Mouse (Mus musculus) MEL (cell line): Measurements from ENCODE around the gene Ddx5. TPM values are rescaled to one million over a fixed set of nuclear protein-coding genes. Genes with fewer than 3 reads are reported as not detected.

Experiments
- DNase-seq: peaks from one replicate; pipeline ENCODE4 v3.0.0; 2011; ENCODE audit warnings: low read depth, low spot score
- H3K27ac ChIP-seq: 2 replicates; pipeline ENCODE4 v1.5.1; 2012; ENCODE audit warnings: low read depth, mild to moderate bottlenecking, control low read depth, low read length, moderate library complexity; ENCODE audit not compliant: control insufficient read depth
- H3K27me3 ChIP-seq, 2 experiments: fragments of 150-350 bp in 1 of 2; sonication (generic) in 1 of 2; 2 replicates each; pipeline ENCODE4 v1.6.1; 2012; ENCODE audit warnings: low read length in 2 of 2, mild to moderate bottlenecking in 2 of 2, improper control_type of control experiment in 1 of 2, moderate library complexity in 1 of 2; ENCODE audit not compliant: insufficient read depth in 2 of 2, control insufficient read depth in 1 of 2
- H3K36me3 ChIP-seq, 2 experiments: 2 replicates each; pipeline ENCODE4 v1.6.1; 2012 to 2014; ENCODE audit warnings: low read length in 2 of 2, improper control_type of control experiment in 1 of 2, inconsistent platforms in 1 of 2, mild to moderate bottlenecking in 1 of 2; ENCODE audit not compliant: insufficient read depth in 2 of 2, control insufficient read depth in 1 of 2
- H3K4me1 ChIP-seq, 2 experiments: fragments of 150-350 bp in 1 of 2; sonication (generic) in 1 of 2; 2 replicates each; pipeline ENCODE4 v1.6.1; 2012; ENCODE audit warnings: low read length in 2 of 2, improper control_type of control experiment in 1 of 2, mild to moderate bottlenecking in 1 of 2; ENCODE audit not compliant: insufficient read depth in 2 of 2, control insufficient read depth in 1 of 2
- H3K4me3 ChIP-seq, 2 experiments: fragments of 150-350 bp in 1 of 2; sonication (generic) in 1 of 2; 2 replicates each; pipeline ENCODE4 v1.5.1; 2012; ENCODE audit warnings: low read depth in 2 of 2, low read length in 2 of 2, mild to moderate bottlenecking in 2 of 2, moderate library complexity in 2 of 2, control low read depth in 1 of 2, improper control_type of control experiment in 1 of 2; ENCODE audit not compliant: control insufficient read depth in 1 of 2, insufficient read depth in 1 of 2
- H3K79me2 ChIP-seq: 2 replicates; pipeline ENCODE4 v1.6.1; 2012; ENCODE audit warnings: mild to moderate bottlenecking, low read length, moderate library complexity; ENCODE audit not compliant: control insufficient read depth, poor library complexity, insufficient read depth
- H3K9ac ChIP-seq: 2 replicates; pipeline ENCODE4 v1.6.1; 2012; ENCODE audit warnings: low read depth, mild to moderate bottlenecking, control low read depth, low read length, moderate library complexity; ENCODE audit not compliant: control insufficient read depth, poor library complexity, severe bottlenecking
- H3K9me3 ChIP-seq: fragments of 150-350 bp; sonication (generic); replicated peaks from 2 replicates; pipeline ENCODE4 v1.6.1; 2012; ENCODE audit warnings: mild to moderate bottlenecking, low read length, improper control_type of control experiment, moderate library complexity; ENCODE audit not compliant: insufficient read depth
- CHD1 ChIP-seq: IDR thresholded peaks from 2 replicates; pipeline ENCODE4 v1.6.1; 2012; ENCODE audit warnings: low read depth, mild to moderate bottlenecking, inconsistent platforms, low read length, improper control_type of control experiment
- EP300 ChIP-seq, 2 experiments: IDR thresholded peaks; 2 replicates each; pipeline ENCODE4 v1.6.1; 2011; ENCODE audit warnings: improper control_type of control experiment in 2 of 2, low read length in 2 of 2, low read depth in 1 of 2, mild to moderate bottlenecking in 1 of 2
- HCFC1 ChIP-seq: IDR thresholded peaks from 2 replicates; pipeline ENCODE4 v1.6.1; 2012; ENCODE audit warnings: low read depth, mild to moderate bottlenecking, inconsistent platforms, low read length, improper control_type of control experiment, moderate library complexity
- JUND ChIP-seq: IDR thresholded peaks from 2 replicates; pipeline ENCODE4 v1.6.1; 2011; ENCODE audit warnings: low read depth, mild to moderate bottlenecking, improper control_type of control experiment, low read length
- KAT2A ChIP-seq: conservative IDR thresholded peaks from 2 replicates; pipeline ENCODE4 v1.6.1; 2012; ENCODE audit warnings: low read depth, low read length, improper control_type of control experiment, inconsistent platforms
- MAX ChIP-seq: IDR thresholded peaks from 2 replicates; pipeline ENCODE4 v1.6.1; 2011; ENCODE audit warnings: low read length, improper control_type of control experiment
- MXI1 ChIP-seq: IDR thresholded peaks from 2 replicates; pipeline ENCODE4 v1.6.1; 2011; ENCODE audit warnings: mild to moderate bottlenecking, low read depth, low read length, improper control_type of control experiment
- MYC ChIP-seq: IDR thresholded peaks from 2 replicates; pipeline ENCODE4 v1.6.1; 2011; ENCODE audit warnings: low read depth, mild to moderate bottlenecking, low read length, improper control_type of control experiment, moderate library complexity
- NELFE ChIP-seq: IDR thresholded peaks from 2 replicates; pipeline ENCODE4 v1.6.1; 2011; ENCODE audit warnings: low read depth, low read length, improper control_type of control experiment
- NRF1 ChIP-seq: IDR thresholded peaks from 2 replicates; pipeline ENCODE4 v1.6.1; 2014; ENCODE audit warnings: low read depth, mild to moderate bottlenecking, inconsistent platforms, low read length, improper control_type of control experiment, moderate library complexity; ENCODE audit not compliant: poor library complexity, insufficient read depth, severe bottlenecking
- POLR2A ChIP-seq, 2 experiments: IDR thresholded peaks; 2 replicates each; pipeline ENCODE4 v1.6.1; 2011 to 2012; ENCODE audit warnings: low read length in 2 of 2, mild to moderate bottlenecking in 2 of 2, control low read depth in 1 of 2, improper control_type of control experiment in 1 of 2, low read depth in 1 of 2, moderate library complexity in 1 of 2; ENCODE audit not compliant: control insufficient read depth in 1 of 2, insufficient read depth in 1 of 2, poor library complexity in 1 of 2
- RCOR1 ChIP-seq: IDR thresholded peaks from 2 replicates; pipeline ENCODE4 v1.6.1; 2012; ENCODE audit warnings: low read depth, mild to moderate bottlenecking, inconsistent platforms, low read length, improper control_type of control experiment
- SIN3A ChIP-seq: IDR thresholded peaks from 2 replicates; pipeline ENCODE4 v1.6.1; 2012; ENCODE audit warnings: low read length, improper control_type of control experiment, inconsistent platforms
- TAL1 ChIP-seq: IDR thresholded peaks from 2 replicates; pipeline ENCODE4 v1.6.1; 2012; ENCODE audit warnings: mild to moderate bottlenecking, inconsistent platforms, low read length, moderate library complexity, mixed read lengths
- TBP ChIP-seq: IDR thresholded peaks from 2 replicates; pipeline ENCODE4 v1.8.0; 2011; ENCODE audit warnings: low read depth, low read length, improper control_type of control experiment
- USF1 ChIP-seq: IDR thresholded peaks from 2 replicates; pipeline ENCODE4 v1.6.1; 2014; ENCODE audit warnings: low read depth, mild to moderate bottlenecking, inconsistent platforms, low read length, improper control_type of control experiment, moderate library complexity
- USF2 ChIP-seq, 2 experiments: IDR thresholded peaks; 2 replicates each; pipeline ENCODE4 v1.6.1; 2011 to 2012; ENCODE audit warnings: improper control_type of control experiment in 2 of 2, low read length in 2 of 2, borderline replicate concordance in 1 of 2, inconsistent platforms in 1 of 2, low read depth in 1 of 2, mild to moderate bottlenecking in 1 of 2; ENCODE audit not compliant: insufficient read depth in 1 of 2
- ZKSCAN1 ChIP-seq: IDR thresholded peaks from 2 replicates; pipeline ENCODE4 v1.6.1; 2012; ENCODE audit warnings: low read depth, mild to moderate bottlenecking, inconsistent platforms, low read length, improper control_type of control experiment, moderate library complexity
- ZMIZ1 ChIP-seq: IDR thresholded peaks from 2 replicates; pipeline ENCODE4 v1.6.1; 2012; ENCODE audit warnings: low read depth, mild to moderate bottlenecking, inconsistent platforms, low read length, improper control_type of control experiment, moderate library complexity
- ZNF384 ChIP-seq: IDR thresholded peaks from 2 replicates; pipeline ENCODE4 v1.6.1; 2012; ENCODE audit warnings: low read depth, mild to moderate bottlenecking, inconsistent platforms, low read length, improper control_type of control experiment
- polyA plus RNA-seq, 2 experiments: library from polyadenylated mRNA; stranded (reverse) in 1 of 2; unstranded in 1 of 2; fragments of >175 nt in 1 of 2; fragments of >200 nt in 1 of 2; gene quantifications; 2 replicates each; pipeline versions ENCODE4 v1.2.1 to v1.2.4; 2012; ENCODE audit warnings: low replicate concordance in 2 of 2, low read depth in 1 of 2; ENCODE audit not compliant: insufficient read length in 2 of 2, insufficient read depth in 1 of 2, missing spikeins in 1 of 2
- total RNA-seq: library from RNA; depleted of rRNA; stranded (reverse); fragments of 300-350 nt; gene quantifications from 2 replicates; pipeline ENCODE4 v1.2.3, GENCODE M21; 2012

Ddx5 gene
- total and polyA plus RNA-seq, 3 experiments, result 338 to 3,269 (median 748) TPM

DNA sequence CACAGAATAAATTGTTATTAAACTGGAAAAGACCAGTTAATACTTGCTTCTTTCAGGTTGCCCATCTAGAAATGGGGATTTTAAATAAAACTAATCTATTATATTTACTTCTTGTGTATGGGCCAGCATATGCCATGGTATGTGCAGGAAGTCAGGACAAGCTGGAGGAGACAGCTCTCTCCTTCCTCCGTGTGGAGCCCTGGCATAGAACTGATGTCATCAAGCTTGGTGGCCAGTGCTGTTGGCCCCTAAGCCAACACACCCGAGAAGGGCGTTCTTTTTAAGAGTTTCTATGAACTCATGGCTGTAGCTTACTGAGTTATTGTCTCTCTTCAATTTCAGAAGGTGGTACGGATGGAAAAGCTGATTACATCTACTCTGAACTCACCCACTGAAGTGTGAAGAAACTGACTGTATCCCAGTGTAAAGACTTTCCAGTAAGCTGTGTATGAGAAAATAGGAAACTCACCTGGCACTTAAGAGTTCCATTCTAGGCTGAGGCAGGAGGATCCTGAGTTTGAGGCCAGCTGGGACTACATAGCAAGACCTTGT lies 22.3 kb downstream of the Ddx5 start:
- Histone ChIP-seq H3K27me3 (no peaks in the 10 kb centered on the region), H3K27ac (no peak overlapping the region), H3K9ac (no peak overlapping the region), H3K36me3 (peaks cover 19 to 40% of the 10 kb centered on the region in 2 experiments), H3K9me3 (no peaks in the 10 kb centered on the region), H3K4me3 (no peak overlapping the region), H3K4me1 (peaks cover 24 to 29% of the 10 kb centered on the region in 2 experiments), H3K79me2 (no peaks in the 10 kb centered on the region)
- DNase-seq, result no peak
- no peak for TF ChIP-seq ZKSCAN1
- TF ChIP-seq KAT2A, result no peak
- no peak for TF ChIP-seq ZMIZ1
- TF ChIP-seq MXI1, result no peak
- no peak for TF ChIP-seq TBP
- TF ChIP-seq EP300 (IDR thresholded peaks at IDR 0.05; ENCODE audit: low read depth in 1 of 2, low read length in 2 of 2), result no peak
- no peak for TF ChIP-seq SIN3A
- TF ChIP-seq ZNF384, result no peak
- no peak for TF ChIP-seq USF1
- no peak for TF ChIP-seq NRF1
- TF ChIP-seq NELFE, result no peak
- TF ChIP-seq JUND, result no peak
- TF ChIP-seq MAX, result no peak
- TF ChIP-seq CHD1, result no peak
- TF ChIP-seq HCFC1, result no peak
- no peak for TF ChIP-seq POLR2A (IDR thresholded peaks at IDR 0.05; ENCODE audit: control insufficient read depth in 1 of 2, insufficient read depth in 1 of 2, low read depth in 1 of 2, low read length in 2 of 2, poor library complexity in 1 of 2)
- no peak for TF ChIP-seq USF2 (IDR thresholded peaks at IDR 0.05; ENCODE audit: borderline replicate concordance in 1 of 2, insufficient read depth in 1 of 2, low read depth in 1 of 2, low read length in 2 of 2)
- TF ChIP-seq MYC, result no peak

DNA sequence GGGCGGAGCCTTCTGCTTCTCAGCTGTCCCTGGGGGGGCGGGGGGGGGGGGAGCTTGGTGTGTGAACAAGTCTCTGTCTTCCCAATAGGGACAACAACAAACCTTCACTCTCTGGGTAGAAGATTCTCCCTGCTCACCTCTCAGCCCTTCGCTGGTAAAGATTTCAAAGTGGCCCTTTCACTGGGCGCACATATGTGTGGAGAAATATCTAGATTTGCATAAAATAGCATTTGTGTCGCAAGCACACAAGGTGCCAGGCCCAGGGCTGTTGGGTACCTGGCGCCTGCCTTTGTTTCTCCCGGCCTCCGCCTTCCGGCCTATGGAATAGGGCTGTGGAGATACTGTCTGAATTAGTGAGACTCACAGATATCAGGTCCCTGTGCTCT lies 26.2 kb downstream of the Ddx5 start:
- no peaks in the 10 kb centered on the region for H3K79me2 ChIP-seq
- peaks cover 35 to 51% of the 10 kb centered on the region in 2 experiments for H3K4me1 ChIP-seq
- H3K4me3 ChIP-seq, result peak overlapping the region; percentile 32 to 33

More for the DNA sequence above, 26.2 kb downstream of the Ddx5 start:
- Histone ChIP-seq H3K27ac (peak overlapping the region; percentile 67), H3K27me3 (no peaks in the 10 kb centered on the region), H3K9ac (peak overlapping the region; percentile 49), H3K9me3 (no peaks in the 10 kb centered on the region), H3K36me3 (peaks cover 0 to 49% of the 10 kb centered on the region in 2 experiments; a peak in 3 of 4 replicates)
- no peak for DNase-seq
- no peak for TF ChIP-seq KAT2A
- TF ChIP-seq RCOR1, result no peak
- TF ChIP-seq CHD1, result 0 out of 2 replicates have a peak, but pooled peaks have one; percentile 33
- TF ChIP-seq ZKSCAN1, result no peak
- TF ChIP-seq TAL1, result no peak
